Mouse (Mus musculus) liver, embryonic 14.5 days (tissue): ENCODE data around the gene Shc2.

Experiments used
- CTCF ChIP-seq: IDR thresholded peaks from 2 replicates; pipeline ENCODE4 v1.5.1; 2016; ENCODE audit warnings: antibody characterized with exemption, low read depth, control low read depth
- EP300 ChIP-seq: IDR thresholded peaks from 2 replicates; pipeline ENCODE4 v1.6.1; 2016; ENCODE audit warnings: antibody characterized with exemption, low read depth

GRCm38 (mm10) chr10:79595590-79595929 is 42.2 kb downstream of the Shc2 start:
- TF ChIP-seq CTCF = no peak
- no peak for TF ChIP-seq EP300
